Mouse (Mus musculus): ENCODE measurements around the gene Psap.

Gene Psap

DNA sequence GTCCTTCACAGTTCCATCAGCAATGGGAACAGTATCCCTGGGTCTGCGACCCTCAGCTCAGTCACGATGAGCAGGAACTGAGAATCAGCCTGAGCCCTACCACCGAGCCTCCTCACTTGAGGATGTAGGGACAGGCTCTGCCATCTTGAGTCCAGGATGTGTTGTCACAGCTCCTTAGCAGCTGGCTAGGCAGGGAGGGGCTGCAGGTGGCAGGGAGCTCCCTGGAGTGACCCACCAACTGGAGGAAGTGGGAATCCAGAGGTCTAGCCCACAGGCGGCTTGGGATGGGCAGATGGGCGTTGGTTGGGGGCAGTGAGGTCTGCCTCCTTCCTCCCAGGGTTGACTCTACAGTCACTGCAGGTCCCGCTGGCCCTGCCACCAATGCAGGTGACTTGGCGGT lies 14.1 kb upstream of the Psap start:
- 90% methylated on average over 7 of the region's 7 CpGs for WGBS

DNA sequence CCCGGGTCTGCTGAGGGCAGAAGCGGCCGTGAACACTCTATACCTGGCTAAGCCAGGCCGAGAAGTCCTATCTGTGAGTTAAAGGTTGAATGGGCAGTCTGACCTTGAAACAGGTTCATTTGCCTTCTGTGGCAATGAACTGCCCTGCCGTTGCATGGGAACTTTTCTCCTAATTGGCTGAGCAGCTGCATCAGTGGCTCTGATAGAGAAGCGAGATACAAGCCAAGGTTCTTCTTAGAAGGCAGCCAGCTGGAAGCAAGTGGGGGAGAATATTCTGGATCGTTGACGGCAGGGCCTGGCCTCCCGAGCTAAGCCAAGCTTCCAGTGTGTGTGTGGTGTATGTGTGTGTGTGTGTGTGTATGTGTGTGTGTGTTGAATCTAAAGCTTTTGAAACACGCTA lies 12.2 kb upstream of the Psap start:
- 61% methylated on average over 10 of the region's 10 CpGs for WGBS

DNA sequence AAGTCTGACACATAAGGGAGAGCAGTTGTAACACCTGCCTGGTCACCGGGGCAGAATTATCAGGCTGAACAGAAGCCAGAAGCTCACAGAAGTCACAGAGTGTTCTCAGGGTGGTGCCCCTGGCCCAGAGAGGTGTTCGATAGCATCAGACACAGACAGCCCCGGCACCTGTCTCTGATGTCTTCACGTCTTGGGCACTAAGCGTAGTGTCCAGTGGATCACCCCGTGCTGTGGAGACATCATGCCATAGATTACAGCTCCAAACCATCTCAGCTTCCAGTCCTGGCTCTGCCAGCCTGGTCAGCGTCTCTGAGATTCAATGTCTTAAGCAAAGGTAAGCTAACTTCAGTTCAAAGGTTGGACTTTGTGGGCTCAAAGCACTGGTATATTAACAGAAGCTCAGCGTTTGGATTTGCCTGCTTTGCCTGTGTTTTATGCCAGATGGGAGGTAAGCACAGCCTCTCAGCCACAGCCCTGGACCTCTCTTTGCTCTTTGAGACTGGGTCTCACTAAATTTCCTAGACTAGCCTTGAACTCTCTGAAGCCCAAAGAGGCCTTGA lies 10.5 kb upstream of the Psap start:
- 97% methylated on average over 8 of the region's 8 CpGs for WGBS

DNA sequence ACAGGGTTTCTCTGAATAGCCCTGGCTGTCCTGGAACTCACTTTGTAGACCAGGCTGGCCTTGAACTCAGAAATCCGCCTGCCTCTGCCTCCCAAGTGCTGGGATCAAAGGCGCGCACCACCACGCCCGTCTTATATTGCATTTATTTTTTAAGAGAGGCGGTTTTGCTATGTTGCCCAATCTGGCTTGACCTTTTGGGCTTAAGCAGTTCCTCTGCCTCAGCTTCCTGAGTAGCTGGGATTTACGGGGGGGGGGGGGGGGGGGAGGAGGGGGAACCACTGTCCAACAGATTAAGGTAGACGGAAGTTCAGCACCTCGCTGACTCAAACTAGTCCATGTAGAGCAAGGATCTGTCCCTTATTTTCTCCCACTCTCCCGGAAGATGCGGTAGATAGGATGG lies 8.7 kb upstream of the Psap start:
- 82% methylated on average over 11 of the region's 11 CpGs for WGBS

DNA sequence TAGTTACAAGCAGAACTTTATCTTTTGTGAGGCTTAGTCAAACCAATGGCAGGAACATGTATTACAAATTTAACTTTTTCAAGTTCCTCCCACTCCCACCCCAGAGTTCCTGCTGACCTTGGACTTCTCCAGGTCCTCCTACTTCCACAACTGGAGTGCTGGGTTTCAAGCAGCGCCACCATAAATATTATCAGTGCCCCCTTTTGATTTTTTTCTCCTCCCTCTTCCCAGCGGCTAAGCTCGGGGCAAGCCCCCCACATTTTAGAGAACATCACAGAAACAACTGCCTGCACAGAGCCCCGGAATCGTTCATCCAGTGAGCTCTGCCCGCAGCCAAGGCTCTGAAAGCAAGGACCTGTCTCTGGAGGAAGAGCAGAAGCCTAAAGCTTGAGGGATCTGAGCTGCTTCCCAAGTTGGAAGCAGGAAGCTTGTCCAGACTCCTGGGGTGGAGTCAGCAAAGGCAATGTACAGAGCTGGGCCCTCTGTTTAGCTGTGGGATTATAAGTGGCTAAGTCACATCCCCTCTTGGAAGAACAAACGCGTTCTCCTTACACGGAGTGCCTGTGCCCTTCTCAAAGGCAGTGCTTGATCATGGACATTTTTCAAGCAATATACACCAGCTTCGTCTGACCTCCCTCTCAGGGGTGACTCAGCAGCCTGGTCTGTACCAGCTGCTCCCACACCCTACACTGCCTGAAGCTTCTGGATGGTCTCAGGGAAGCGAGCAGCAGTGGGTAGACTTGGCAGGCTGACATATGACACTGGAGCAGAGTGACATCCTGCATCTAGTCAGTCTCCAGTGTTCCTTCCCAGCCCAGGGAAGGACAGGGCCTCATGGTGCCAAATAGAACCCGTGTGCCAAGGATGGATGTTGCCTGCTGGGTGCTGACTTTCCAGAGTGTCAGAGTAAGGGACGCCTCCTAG lies 8.0 kb upstream of the Psap start:
- 71% methylated on average over 13 of the region's 13 CpGs for WGBS

DNA sequence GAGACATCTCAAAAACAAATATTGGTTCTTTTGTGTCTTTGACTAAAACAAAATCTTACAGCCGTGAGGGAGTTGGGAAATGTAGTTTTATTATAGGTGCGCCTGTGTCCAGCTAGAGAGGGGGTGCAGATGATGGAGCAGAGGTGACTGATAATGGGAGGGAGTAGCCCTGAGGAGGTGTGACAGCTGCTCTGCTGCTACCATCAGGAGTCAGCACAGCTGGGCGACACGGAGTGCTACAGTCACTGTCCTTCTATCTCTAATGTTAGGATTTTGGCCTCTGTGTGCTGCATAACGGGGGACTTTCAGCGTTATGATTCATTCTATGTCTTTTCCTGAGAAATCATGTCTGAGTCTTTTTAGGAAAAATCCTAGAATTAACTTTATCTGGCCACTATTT lies 6.4 kb upstream of the Psap start:
- WGBS: 97% methylated on average over 6 of the region's 6 CpGs

DNA sequence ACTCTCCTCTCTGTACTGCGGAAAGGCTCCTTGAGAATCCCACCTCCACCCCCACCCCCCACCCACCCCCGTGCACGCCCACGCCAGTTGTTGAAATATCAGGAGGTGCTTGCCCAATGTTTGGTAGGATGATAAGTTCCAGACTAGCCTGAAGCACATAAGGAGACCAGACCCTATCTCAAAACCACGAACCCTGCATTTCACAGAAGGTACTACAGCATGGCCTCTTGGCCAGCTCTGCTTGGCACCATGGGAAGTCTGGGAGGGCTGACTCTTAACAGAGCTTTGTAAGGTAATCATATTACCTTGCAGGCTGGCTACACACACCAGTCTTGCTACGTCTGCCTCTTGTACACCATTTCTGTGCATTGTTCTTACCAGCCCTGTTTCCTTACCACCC lies 5.2 kb upstream of the Psap start:
- 80% methylated on average over 6 of the region's 6 CpGs for WGBS

DNA sequence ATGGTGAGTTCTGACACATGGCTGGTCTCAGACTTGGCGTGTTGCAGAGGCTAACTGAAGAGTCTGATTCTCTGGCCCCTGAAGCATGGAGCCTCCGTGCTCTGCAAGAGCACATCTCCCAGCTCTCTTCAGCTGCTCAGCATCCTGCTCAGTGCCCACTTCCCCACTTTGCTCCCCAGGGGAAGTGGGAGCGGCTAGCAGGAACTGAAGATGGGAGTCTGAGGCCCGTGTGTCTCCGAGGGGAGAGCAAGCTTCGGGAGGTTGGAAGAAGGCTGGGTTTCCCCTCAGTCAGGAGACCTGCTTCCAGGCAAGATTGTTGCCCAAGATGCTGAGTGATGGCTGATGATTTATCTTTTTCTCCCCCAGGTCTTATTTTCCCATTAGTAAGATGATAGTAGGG lies 4.0 kb upstream of the Psap start:
- 82% methylated on average over 6 of the region's 6 CpGs for WGBS

DNA sequence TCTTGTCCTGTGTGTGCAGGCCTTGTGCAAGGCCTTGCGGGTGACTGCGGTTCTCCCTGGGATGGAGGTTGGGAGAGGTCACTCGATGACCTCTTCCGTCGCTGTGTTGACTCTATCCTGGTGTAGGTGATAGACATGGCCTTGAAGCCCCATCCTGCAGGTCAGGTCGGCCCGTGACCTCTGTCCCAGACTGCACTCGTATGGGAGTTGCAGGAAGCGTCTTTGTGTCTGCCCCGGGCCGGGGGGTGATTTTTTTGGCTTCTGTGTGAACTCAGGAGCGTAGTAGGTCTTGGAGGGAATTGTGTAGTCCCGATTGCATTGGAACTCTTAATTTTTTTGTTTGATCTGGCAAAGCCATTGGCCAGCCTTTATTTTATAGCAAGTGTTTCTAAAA lies 576 bp downstream of the Psap start:
- under 1% methylated on average over 13 of the region's 13 CpGs for WGBS

DNA sequence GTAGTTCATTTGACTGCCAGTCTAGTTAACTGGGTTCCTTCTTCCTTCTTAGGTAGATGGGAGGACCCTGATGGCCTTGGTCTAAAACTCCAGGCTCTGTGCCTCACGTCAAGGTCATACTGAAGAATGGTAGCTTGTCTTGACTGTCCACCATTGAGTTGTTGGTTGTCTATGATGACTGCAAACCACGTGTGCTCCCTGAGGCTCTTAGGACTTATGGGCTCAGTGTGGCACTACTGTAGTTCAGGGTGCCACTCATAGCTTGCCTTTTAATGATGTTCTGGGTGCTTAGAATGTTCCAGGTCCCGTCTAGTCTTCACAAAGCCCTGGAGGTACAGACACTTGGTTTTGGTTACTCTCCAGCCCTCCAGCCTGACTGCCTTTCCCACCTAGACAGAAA lies 1.4 kb downstream of the Psap start:
- 30% methylated on average over 3 of the region's 3 CpGs for WGBS

DNA sequence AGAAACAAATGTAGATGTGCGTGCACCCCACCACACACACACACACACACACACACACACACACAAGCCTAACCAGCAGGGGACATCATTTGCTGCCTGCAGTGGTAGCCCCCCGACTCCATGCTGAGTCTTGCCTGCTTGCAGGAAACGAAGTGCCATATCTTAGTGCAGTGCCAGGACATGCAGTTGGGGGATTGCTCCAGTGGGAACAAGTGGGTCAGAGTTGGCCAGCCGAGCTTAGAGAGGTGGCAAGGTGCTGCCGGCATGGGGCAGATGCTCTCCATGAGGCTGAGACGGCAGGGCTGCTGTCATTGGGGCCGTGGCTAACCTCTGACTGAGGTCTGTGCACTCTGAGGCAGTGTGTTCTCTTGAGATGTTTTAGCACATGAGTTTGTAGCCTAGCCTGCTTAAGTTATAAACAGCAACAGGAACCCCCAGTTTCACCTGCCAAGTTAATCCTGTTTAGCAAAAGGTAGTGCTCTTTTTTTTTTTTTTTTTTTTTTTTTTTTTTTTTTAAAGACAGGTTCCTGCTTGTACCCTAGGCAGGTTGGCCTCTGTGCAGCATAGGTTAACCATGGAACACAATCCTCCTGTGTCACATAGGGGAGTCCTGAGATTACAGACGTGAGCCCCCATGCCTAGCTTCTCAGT lies 2.0 kb downstream of the Psap start:
- WGBS: 21% methylated on average over 8 of the region's 8 CpGs

DNA sequence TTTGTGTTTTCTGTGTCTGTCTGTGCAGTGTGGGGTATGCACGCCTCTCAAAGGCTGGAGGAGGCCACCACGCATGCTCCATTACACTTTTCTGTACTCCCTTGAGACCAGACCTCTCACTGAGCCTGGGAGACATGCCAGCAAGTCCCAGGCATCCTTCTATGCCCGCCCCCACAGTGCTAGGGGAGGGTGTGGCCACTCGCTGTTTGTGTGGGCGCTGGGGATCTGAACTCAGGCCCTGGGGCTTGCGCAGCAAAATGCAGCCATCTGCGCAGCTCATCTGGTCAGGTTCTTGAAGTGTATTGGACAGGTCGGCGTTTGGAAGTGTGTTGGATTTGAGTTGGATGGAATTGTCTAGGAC lies 2.5 kb downstream of the Psap start:
- 37% methylated on average over 9 of the region's 9 CpGs for WGBS

DNA sequence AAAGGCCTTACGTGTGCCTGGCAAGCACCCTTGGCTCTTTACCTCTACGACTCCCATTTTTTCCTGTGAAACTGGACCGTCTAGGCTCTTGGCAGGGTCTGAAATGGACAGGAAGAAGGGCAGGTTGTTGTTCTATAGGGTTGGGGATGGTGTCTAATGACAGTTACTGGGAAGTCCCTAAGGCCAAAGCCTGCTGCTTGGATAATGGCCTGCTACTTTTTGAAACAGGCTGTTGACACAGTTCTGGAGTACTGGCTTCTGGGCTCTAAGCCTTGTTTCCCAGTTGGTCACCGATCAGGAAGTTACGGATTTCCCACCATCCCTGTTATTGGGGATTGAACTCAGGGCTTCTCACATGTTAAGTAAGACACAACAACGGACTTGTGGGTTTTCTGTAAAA lies 2.9 kb downstream of the Psap start:
- 36% methylated on average over 6 of the region's 6 CpGs for WGBS

DNA sequence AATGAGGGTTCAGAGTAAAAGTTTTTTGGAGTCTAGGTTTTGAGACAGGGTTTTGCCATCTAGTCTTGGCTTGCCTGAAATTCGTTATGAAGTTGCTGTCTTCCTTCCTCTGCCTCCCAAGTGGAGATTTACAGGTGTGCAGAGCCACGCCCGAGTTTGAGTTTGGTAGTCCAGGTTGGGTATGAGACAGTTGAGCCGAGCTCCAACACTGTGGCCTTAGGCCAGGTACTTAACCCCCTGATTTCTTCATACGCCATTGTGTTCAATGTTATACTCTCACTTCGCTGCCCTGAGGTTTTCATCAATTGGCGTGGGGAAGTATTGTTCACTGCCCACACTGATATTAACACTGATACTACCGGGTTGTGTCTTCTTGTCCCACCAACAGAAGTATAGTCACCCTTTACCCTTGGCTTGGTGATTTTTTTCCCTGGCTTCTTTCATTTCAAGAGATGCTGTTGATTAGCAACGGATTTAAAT lies 4.2 kb downstream of the Psap start:
- WGBS: 56% methylated on average over 9 of the region's 9 CpGs

DNA sequence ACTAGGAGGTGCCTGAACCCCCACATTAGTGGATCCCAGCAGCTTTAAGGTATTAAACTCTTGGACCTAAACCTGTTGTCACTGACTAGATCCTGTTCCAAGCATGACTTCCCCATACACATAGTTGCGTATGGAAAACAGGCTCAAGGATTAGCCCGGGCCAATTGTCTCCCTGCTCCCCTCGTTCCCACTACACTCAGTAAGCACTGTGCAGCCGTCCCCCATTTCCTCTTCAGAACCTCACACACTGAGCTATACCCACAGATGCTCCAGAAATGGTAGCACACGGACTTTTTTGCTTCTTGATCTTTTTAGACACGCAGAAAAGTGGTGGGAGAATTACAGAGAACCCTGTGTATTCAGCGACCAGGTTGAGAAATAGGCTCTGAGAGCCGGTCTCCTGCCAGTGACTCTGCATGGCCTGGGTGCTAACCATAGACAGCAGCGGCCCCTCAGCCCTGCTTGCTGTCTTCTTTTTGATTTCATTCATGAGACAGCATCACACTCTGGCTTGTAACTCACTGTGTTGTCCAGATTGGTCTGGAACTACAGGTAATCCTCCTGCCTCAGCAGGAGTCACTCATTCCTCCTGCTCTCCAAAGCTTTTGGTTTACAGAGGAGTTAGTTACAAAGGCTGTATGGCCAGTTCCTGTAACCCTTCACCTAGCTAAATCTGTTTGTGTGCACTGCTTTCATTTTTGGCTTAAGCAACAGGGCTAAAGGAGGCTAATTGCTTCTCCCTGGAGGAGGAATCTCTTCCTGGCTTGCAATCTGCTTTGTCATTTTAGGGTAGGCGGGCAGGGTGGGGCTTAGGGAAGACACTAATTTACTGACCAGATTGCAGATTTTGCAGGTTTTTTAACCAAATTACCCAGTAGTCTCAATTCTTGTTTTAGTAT lies 4.9 kb downstream of the Psap start:
- WGBS: 15% methylated on average over 10 of the region's 10 CpGs

DNA sequence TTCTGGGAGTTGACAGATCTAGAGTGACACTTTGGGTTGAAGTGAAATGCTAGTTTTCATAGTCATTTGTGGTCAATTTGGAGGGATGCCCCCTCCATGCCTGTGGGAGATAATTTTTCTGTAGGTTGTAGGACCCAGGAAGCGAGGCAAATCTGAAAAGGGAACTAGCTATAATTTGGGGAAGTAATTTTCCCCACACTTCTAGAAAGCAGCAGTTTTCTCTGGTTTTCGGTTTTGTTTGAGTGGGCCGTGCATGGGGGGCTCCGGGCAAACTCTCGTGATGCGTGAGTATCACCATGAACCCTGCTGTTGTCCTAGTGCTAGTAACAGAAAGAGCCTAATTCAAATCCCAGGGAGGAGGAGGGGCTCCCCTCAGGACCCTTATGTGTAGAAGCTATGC lies 6.8 kb downstream of the Psap start:
- WGBS: 32% methylated on average over 6 of the region's 6 CpGs

DNA sequence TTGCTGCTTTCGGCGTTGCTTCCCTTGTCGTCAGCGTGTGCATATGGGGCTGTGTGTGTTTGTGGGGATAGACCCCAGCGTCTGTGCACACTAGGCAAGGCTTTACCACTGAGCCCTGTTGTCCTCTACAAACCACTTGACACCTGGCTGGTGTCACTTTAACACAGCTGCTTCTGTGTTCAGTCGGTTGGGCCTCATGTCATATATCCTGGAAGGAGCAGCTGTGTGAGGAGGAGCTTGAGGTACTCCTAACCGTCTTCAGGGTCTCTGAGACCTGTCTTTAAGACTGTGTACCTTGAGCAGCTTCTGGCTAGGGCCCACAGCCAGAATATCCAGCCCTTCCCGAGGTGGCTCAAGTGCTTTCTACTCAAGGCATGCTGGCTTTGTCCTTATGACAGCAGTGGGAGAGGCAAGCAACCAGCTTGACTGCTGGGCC lies 7.3 kb downstream of the Psap start:
- WGBS: 17% methylated on average over 8 of the region's 8 CpGs

DNA sequence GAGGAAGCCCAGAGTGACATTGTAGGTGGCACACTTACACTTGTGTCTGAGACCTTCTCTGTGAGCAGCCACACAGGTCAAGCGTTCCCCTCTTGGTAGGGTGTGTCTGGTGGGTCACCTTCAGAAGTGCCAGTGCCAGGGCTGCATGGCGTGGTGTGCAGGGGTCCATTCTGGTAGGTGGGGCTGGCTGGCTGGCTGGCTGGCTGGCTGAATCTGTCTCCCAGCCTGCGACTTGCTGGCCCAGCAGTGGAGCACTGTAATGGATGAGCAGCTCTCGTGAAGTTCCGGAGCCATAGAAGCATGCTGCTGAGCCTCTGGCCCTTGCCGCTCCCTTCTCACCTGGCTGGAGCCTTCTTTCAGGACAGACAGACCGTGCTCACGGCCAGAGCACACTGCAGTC lies 7.8 kb downstream of the Psap start:
- WGBS: 27% methylated on average over 8 of the region's 8 CpGs

DNA sequence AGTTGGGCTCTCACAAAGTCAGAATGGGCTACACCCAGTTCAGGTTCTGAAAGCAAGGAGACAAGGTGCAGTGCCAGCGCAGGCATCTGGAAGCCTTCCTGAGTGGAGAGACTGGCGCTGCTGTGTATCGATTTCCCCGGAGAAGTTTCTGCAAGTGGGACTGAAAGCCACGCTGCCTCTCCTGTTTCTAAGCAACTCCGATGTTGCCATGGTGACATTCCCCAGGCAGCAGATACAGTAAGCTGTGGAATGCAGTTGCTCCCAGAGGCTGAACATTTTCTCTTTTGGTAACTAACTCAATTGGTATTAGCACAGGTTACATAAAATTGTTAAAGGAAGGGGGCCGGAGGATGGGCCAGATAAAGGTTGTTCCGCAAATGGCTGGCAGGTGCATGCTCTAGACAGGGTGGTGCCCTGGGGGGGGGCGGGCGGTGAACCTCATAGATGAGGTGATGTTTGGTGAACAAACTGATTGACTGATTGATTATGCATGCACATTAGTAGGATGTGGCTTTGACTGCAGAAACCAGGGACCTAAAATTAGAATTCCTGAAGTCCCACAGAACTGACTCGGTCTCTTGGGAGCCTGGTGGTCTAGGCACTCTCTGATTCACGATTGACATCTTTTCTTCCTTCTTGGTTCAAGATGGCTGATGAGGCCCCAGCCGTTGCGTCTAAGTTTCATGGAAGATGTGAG lies 8.4 kb downstream of the Psap start:
- WGBS: 21% methylated on average over 14 of the region's 14 CpGs

DNA sequence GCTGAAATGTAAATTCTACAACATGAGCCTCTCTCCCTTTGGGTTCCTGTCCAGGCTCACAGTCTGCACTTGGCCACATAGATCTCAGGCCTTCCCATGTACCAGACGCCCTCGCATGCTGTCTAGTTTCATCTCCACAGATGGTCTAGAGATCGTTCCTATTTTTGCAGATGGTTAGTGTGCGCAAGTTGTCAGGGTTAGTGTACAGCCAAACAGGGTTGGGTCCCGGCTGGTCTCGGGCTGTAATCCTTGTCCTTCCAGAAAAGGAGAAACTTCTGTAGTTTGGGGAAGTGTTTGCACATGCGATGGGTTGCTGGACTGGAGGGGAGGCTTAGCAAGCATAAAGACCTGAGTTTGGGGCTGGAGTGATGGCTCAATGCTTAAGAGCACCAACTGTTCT lies 9.1 kb downstream of the Psap start:
- WGBS: 41% methylated on average over 7 of the region's 7 CpGs

DNA sequence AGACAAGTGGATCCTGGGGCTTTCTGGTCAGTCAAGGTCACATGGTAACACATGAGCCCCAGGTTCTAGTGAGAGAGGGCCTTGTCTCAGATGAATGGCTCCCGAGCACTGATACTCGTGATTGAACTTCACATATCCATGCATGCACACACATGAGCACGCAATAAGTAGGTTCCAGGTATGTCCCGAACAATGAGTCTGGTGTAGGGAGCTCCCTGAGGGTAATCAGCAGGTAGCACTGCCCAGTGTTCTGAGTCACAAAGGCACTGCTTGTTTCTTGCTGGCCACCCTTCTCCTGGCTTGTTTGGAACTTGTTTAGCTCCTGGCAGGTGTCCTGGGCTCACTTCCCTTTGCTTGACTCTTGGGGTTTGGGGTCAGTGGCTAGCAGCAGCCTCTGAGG lies 9.7 kb downstream of the Psap start:
- 70% methylated on average over 4 of the region's 4 CpGs for WGBS

Measured in cerebral cortex, adult 2 months (tissue).